Mouse (Mus musculus): ENCODE measurements around the gene Lmna.

The Lmna gene

DNA sequence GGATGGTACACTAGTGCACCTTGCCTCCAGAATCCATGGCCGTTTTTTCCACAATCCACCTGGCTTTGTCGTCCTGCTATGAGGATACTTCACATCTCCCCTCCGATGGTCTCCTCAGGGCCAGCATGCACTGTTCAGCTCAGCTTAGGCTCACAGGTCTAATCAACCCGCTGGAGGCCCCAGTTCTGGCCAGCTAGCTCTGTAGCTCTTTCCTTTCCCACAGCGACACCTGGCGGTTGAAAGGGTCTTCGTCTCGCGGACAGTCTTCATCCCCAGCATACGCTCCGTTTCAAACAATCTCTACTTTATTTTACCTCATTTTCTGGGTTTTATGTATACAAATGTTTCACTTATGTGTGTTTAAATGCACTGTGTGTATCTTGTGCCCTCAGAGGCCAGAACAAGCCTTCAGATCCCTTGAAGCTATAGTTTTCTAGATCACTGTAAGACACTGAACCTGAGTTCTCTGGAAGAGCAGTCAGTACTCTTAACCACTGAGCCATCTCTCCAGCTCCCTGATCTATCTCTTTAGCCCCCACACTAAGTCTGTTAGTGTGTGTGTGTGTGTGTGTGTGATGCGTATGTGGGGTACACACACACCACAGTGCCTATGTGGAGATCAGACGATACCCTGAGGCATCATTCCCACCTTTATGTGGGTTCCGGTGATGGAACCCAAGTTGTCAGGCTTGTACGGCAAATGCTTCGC is 42.5 kb downstream of the Lmna start:
- DNase-seq: peak; percentile 81

DNA sequence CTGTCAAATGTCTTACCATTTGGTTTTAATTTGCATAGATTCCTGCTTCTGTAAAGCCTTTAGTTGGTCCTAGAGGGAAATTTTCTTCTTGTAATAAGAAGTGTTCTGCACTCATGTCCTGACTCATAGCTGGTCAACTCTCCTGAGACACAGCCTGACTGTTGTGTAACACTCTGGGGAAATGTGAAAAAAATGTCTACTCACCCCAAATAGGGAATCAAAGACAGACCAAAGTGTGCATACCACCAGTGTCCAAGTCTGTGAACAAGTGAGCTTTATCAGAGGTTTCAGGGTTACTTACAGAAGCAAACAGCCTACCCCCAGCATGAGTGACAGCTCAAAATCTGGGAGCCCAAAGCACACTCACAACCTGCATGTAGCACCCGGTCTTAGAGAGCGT is 44.6 kb downstream of the Lmna start:
- DNase-seq: no peak

DNA sequence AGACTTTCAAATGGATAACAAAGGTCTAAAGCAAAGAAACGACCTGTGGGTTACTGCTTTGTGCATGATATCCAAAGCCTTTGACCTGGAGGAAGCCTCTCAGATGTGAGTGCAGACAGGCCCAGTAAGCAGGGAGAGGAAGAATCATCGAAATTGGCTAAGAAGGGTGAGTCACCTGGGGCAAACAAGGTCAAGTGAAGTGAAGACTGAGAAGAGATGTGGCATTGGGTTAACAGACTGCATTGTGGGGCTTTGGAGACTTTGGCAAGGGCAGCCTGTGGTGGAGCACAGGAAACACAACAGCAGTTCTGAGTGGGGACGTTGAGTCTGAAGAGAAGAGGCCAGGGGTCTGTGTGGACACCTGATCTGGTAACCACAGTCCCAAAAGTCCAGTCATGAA is 45.3 kb downstream of the Lmna start:
- DNase-seq: no peak

DNA sequence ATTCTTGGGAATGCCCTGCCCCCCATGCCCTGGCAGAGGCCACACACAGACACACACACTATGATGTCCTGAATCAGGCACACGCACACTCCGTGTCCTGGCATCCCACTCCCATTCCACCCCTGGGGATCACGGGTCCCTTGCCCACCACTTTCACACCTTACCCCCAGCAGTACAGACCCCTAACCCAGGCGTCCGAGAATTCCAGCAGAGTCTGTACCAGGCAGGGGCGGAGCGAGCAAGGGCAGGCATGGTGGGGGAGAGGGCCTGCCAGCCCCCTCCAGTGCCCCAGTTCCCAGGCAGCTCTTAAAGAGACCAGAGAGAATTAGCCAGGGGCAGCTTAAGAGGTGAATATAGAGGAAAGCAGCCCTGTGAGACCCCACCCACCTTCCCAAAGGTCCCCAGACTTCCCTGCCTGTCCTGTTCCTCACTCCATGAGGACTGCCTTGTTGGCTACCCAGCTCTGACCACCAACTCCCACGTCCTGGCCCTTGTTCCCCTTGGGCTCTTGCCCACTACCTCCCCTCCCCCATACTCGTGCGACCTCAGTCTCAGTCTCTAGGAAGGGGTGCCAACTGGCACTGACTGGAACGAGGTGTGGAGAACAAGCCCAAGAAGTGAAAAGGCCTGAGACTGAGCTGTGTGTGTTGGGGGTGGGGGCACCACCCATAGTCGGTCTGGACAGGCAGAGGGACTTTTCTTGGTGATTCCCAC is 48.6 kb downstream of the Lmna start, which contains the start of gene Sema4a:
Gene Sema4a, minus strand, starts transcription at position 200 of the 714 bp plus-strand sequence.
- peak; percentile 11 for DNase-seq

DNA sequence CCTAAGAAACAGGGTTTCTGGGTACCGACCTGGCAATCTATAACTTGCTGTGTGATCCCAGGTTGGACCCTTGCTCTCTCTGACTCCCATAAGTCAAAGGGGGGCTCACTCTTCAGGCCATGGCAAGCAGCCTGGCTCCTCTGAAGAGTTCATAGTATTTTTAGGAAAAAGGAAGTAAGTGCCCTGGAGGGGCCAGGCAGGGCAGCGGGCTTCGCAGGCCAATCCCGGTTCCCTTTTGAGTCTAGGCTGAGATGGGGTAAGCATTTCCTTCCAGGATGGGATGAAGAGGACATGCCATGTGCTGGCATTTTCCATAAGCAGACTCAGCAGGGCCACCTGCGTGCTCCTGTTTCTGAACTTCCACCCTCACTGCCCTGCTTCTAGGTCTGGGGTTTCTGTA is 49.7 kb downstream of the Lmna start:
- peak; percentile 5 for DNase-seq

DNA sequence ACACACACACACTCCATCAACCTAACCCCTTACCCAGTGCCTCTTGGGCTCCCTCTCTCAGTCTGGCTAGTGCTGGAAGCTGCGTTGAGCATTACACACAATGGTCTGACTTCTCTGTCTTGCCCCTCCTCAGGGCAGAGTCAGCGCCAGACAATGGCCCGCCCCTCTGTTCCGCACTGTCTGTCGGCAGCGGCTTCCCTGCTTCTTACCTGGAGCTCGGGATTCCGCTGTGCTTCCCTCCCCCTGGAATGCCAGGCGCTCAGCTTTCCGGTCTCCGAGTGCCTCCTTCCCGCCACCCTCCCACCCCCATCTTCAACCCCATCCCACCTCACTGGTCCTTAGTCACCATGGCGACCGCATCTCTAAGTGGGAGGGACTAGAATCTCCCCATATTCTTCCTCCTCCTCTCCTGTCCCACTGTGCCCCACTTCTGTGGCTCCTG is 51.0 kb downstream of the Lmna start:
- peak; percentile 40 for DNase-seq

DNA sequence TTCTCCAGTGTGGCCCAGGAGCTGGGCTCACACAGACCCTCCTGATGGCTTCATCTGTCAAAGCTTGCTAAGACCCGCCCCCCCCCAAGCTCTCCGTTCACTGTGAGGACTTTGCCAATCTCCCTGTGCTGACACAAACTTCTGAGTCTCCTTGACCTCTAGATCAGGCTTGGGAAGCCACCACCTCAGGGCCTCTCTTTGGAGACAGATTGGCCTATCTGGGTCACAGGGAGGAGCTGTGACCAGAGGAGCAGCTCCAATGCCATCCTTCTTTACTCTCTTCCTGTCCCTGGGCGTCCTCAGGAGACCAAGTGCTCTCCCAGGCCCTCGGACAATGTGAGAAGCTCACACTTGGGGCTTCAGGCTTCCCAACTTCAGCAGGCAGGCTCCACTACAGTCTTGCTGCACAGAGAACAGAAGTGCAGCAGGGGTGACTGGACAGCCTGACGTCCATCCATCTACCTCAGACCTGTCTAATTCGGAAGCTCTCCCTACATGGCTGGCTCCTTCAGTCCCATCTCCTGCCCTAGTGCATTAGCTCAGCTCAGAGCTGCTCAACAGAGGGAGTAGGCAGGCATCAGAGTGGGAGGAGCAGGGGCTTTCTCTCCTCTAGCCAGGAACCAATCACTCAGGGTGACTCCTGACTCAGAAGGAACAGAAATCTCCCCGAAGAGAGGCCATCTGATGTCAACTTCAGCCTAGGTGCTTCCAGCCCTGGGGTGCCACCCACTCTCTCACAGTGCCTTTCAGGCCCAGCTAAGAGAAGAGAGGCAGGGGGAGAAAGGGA is 52.8 kb downstream of the Lmna start:
- DNase-seq: no peak

DNA sequence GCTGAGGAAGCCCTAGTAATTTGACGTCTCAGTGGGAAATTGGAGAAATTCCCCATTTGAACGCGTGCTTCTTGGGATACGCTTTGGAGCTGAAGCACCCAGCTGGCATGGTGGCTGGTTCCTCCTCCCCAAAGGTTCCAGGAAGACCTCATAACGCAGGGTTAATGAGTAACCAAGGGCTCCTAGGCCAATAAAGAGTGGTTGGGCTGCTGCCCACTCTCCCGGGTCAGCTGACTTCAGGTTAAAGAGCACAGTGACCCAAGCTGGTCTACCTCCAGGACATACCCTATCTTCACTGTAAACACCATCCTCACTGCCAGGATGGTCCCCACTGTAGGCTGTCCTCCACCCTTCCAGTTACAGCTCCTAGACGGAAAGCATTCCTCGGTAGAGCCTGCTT is 53.4 kb downstream of the Lmna start:
- no peak for DNase-seq

DNA sequence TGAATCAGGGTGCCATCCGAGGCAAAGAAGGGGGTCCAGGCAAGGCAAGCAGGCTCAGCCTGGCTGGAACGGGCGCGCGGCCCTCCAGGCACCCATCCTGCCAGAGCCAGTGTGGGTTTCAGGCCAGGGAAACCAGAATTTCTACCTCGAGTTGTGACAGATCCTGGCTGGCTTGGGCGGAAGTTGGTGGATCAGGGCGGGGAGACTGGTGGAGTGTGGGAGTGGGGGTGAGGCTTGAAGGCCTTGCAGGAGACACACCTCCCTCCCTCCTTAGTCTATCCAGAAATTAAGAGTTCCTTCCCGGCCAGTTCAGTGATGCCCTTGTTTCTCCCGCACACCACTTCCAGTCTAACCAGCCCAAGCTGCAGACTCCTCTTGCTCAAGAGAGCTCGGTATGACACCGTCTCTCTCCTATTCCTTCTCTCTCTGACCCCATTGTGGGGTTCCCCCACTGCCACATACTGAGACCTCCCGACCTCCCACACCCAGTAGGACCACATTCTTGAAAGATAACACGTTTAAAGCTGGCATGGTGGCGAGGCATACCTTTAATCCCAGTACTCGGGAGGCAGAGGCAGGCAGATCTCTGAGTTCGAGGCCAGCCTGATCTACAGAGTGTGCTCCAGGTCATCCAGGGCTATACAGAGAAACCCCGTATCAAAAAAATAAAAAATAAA is 54.0 kb downstream of the Lmna start:
- DNase-seq: no peak

DNA sequence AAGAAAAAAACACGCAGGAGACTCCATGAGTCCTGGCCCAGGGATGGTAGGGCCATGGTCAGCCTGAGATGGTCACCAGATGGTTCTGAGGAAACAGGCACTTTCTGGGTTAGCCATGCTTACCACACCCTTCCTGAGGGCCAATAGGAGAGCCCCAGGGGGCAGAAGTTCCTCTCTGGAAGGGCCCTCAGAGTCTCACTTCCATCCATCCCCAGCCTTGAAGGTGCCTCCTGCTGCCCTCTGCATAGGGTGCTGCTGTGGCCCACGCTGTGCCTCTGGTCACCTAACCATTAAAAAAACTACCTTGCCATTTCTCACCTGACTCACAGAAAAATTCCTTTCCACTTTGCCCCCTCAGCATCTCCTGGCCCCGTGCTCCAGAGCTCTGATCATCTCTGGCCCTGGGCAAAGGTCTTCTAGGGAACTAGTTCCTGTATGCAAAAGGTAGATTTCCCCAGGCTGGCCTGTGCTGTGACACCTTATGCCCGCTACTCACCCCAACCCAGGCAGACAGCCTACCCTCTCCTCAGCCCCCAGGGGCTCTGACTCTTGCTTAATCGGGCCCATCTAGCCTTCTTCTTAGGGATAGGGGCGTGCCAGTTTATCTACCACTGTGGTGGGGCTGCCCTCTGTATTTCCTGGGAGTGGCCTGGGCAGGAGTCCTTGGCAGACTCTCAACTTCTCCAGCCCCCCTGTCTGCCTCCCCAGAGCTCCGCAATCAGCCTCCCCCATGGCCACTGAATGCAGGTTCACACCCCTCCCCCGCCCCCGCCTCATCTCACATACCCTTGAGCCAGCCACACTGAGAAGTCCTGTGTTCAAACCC is 54.8 kb downstream of the Lmna start:
- DNase-seq: no peak

DNA sequence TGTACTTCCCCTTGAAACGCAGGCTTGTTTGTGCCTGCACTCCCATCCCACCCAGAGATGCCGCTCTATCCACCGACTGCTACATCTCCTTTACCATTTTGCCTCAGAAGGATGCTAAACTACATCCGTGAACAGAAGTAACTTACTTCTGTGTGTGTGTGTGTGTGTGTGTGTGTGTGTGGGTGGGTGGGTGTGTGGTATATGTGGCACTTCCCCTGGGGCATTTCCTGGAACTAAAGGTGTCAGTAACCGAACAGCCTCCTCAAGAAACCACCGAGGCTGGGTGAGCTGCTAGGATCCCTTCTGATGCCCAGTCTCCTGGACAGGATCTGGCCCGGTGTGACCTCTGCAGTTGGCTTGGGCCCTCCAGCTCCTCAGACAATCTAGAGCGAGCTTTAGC is 55.8 kb downstream of the Lmna start:
- no peak for DNase-seq

DNA sequence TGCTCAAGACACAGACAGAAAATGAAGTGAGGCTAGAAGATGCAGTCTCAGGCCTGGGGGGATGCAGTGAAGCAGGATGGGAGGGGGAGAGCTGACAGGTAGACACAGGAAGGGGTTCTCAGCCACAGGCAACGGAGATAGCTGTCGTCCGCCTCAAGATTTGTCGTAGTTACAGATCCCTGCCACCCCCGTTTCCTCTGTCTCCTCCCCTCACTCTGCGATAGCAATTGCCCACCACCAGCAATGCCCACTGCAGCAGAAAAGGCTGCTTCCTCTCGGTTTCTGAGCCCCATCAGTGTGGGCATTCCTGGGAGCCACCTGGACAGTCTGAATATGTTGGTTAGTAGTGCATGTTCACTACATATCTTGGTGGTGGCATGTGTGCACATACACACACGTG is 56.4 kb downstream of the Lmna start:
- no peak for DNase-seq

DNA sequence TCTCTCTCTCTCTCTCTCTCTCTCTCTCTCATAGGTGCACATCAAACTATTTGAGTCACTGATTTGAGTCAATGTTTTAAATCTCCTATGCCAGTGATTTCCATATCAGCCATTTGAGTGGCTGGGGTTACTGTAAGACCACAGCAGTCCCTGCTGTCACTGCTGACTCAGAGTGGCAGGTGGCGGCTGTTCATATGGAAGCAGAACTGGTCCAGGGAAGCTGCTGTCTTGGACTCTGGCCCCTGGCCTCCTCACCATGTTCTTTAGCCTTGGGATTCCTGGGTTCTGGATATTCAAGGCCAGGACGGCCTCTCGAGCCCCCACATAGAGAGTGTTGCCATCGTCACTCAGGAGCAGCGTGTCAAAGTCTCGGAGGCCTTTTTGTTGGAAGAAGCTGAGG is 57.0 kb downstream of the Lmna start:
- no peak for DNase-seq

DNA sequence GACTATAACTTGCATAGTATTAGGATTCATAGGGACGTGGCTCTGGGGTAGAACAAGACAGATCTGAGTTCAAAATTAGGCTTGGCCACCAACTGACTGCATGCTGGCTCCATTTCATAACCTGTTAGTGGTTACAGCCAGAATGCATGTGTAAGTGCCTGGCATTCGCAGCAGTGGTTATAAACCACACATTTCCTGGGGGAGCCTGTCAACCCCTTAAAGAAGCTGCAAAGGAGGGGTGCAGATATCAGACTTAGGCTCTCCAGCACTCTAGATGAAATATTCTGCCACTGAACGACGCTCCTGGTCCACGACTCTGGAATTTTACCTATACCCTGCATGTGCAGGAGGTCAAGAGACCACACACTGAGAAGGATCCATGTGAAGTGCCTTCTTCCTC is 57.5 kb downstream of the Lmna start:
- DNase-seq: no peak

DNA sequence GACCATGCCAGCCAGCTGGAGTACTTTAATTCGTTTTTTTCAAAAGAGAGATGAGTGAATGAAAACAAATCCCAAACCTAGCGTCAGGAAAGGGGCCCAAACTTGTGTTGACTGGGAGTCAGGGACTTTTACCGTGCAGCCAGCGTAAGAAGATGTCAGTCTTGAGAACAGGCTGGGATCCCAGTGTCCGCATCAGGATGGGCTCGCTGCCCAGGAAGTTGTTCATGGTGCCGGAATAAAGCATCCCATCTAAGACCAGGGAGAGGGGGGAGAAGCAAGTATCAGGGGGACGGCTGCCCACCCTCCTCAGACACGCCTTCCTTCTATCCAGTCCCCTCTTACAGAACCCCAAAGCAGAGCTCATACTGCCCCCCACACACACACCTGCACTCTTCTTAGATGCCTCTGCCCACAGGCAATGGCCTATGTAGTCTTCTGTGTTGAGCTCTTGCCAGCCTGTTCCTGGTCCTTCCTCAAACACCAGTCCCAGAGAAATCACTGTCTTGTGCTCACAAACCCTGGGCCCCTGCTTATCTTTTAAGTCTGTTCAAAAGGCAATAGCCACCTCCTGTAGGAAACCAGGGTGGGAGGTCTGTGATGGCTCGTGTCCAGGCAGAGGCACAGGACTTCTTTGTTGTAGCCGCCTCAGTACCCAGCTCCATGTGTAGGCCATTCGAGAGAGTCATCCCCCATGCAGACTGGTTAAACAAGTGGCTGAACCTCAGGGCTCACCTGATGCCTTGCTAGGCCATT is 59.2 kb downstream of the Lmna start:
- no peak for DNase-seq

DNA sequence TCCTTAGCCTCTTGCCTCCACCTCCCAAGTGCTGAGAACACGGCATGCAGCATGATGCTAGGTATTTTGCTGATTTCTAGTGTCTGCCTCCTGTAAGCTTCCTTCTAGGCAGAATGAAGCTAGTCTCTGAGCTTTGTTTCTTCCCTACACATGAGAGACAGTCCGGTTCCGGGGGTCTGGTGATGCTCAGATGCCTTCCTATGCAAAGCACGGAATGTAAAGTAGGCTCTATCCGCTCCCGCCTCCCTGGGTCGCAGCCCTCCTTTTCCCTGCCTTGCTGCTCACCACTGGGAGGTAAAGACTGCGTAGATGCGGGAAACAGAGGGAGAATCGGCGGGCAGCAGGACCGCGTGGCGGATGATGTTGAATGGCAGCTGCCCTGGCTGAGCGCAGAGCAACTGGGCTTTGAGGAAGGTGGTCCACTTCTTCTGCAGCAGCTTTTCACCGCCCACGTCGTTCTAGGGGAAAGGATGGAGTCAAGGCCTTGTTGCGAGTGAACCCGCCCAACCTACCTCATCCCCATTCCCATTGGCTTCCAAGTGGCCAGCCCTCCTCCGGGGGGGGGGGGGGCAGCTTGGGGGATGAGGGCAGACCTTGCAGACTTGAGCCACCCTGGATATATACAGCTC is 60.2 kb downstream of the Lmna start:
- DNase-seq: no peak

DNA sequence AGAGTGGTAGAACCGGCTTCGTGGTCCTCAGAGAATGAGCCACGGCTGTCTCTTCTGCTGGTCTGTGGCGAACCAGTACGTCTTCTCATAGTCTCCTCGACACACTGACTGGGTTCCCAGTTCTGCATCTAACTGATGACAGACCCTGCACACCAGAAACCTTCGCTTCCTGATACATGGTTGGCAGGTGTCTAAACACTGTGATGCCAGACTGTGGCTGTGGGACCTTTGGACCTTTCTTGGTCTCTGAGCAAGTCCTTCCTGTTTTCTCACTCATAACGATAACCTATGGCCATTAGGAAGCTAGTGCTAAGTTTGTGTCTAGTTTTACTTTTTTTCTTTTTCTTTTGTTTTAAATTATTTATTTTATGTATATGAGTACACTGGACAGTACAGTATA is 61.3 kb downstream of the Lmna start:
- no peak for DNase-seq

DNA sequence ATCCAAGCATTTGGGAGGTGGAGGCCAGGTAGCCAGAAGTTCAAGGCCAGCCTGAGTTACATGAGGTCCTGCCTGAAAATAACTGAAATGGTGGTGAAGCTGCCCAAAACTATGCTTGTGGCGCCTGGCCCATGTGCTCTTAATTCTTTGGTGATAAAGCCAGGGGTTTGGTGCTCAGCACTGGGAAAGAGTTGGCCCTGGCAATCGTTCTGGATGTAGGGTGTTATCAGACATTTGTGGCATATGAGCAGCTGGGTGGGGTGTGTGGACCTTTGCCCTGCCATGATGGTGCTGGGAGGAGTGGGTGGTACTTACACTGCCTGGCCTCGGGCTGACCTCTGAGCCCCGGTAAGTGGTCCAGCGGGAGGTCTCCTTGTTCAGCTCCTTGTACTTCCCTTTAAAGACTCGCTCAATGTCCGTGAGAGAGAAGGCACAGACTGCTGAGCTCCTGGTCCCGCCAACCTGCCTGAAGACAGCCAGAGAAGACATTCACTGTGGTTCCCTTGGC is 62.0 kb downstream of the Lmna start:
- DNase-seq: no peak

DNA sequence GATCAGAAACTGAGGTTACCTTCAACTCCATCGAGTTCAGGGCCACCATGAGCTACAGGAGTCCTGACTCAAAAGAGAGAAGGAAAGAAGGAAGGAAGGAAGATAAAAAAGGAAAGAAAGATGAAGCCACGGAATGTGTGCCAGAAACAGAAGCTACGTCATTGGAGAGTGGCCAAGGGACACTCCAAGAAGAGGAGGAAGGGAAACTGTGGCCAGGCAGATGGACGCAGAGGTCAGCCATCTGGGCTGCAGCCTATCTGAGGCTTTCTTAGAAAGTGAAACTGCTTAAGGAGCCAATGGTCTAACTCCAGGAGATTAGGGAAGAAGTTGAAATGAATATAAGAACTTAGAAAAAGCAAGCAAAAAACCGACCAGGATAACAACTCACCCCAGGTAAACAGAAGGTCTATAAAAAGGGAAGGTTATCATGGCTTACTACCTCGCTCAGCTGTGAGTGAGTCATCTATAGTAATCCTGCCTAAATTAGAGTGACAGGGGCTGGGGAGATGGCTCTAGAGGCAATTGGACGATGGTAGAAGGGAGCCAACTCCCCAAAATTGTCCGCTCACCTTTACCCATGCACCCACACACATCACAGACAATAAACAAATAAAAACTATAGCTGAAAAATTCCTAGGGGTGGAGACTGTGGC is 63.2 kb downstream of the Lmna start:
- no peak for DNase-seq

DNA sequence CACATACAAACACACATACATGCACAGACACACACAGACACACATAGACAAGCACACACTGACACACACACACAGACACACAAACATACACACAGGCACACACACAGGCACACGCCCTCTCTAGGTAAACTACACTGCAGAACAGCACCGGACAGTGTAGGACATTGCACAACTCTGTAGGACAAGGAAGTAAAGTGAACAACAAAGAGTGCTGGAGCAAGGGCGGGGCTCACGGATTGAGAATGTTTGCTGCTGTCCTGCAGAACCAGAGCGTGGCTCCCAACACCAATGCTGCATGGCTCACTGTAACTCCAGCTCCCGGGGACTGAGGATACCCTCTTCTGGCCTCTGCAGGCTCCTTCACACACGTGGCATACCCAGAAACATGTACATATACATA is 66.9 kb downstream of the Lmna start:
- no peak for DNase-seq
